Mouse (Mus musculus): ENCODE measurements around the gene Snx30.
A peak's percentile ranks its signal among the peaks of the same experiment; 100 is the strongest.

The Snx30 gene

GRCm38 (mm10) chr4:59794116-59794515, 11.5 kb upstream of the Snx30 start:
- no peak for DNase-seq (ENCODE audit: low spot score)

- no peak for DNase-seq (ENCODE audit: low spot score)
Observed at GRCm38 (mm10) chr4:59795788-59796455, 9.7 kb upstream of the Snx30 start.

- no peak for DNase-seq (ENCODE audit: low spot score)
Observed at GRCm38 (mm10) chr4:59800181-59800580, 5.5 kb upstream of the Snx30 start.

- DNase-seq (ENCODE audit: low spot score), result no peak
Observed at GRCm38 (mm10) chr4:59801489-59801888, 4.2 kb upstream of the Snx30 start, which contains the start of gene Inip. Inip (minus strand) TSS chr4:59801589.

- DNase-seq (ENCODE audit: low spot score), result no peak
Observed at GRCm38 (mm10) chr4:59802107-59802506, 3.5 kb upstream of the Snx30 start.

GRCm38 (mm10) chr4:59802792-59803191, 2.8 kb upstream of the Snx30 start:
- no peak for DNase-seq (ENCODE audit: low spot score)

- no peak for DNase-seq (ENCODE audit: low spot score)
Observed at GRCm38 (mm10) chr4:59803358-59803757, 2.3 kb upstream of the Snx30 start.

GRCm38 (mm10) chr4:59804754-59805153, 886 bp upstream of the Snx30 start:
- DNase-seq (ENCODE audit: low spot score), result no peak

GRCm38 (mm10) chr4:59805968-59806878, 583 bp downstream of the Snx30 start:
- peak; percentile 57 for DNase-seq (ENCODE audit: low spot score)

GRCm38 (mm10) chr4:59806879-59807195, 1.2 kb downstream of the Snx30 start:
- DNase-seq (ENCODE audit: low spot score), result no peak

GRCm38 (mm10) chr4:59807521-59807920, 1.9 kb downstream of the Snx30 start:
- DNase-seq (ENCODE audit: low spot score), result no peak

GRCm38 (mm10) chr4:59808396-59808795, 2.8 kb downstream of the Snx30 start:
- no peak for DNase-seq (ENCODE audit: low spot score)

GRCm38 (mm10) chr4:59814094-59814493, 8.5 kb downstream of the Snx30 start:
- DNase-seq (ENCODE audit: low spot score), result no peak

- no peak for DNase-seq (ENCODE audit: low spot score)
Observed at GRCm38 (mm10) chr4:59815121-59815810, 9.6 kb downstream of the Snx30 start.

- no peak for DNase-seq (ENCODE audit: low spot score)
Observed at GRCm38 (mm10) chr4:59816016-59816415, 10.4 kb downstream of the Snx30 start.

GRCm38 (mm10) chr4:59816477-59816876, 10.8 kb downstream of the Snx30 start:
- DNase-seq (ENCODE audit: low spot score), result no peak

GRCm38 (mm10) chr4:59817790-59818189, 12.2 kb downstream of the Snx30 start:
- no peak for DNase-seq (ENCODE audit: low spot score)

GRCm38 (mm10) chr4:59818498-59818897, 12.9 kb downstream of the Snx30 start:
- DNase-seq (ENCODE audit: low spot score), result no peak

- DNase-seq (ENCODE audit: low spot score), result no peak
Observed at GRCm38 (mm10) chr4:59819054-59819472, 13.4 kb downstream of the Snx30 start.

- DNase-seq (ENCODE audit: low spot score), result no peak
Observed at GRCm38 (mm10) chr4:59819477-59820022, 13.9 kb downstream of the Snx30 start.

GRCm38 (mm10) chr4:59821516-59821915, 15.9 kb downstream of the Snx30 start:
- no peak for DNase-seq (ENCODE audit: low spot score)

GRCm38 (mm10) chr4:59822119-59822518, 16.5 kb downstream of the Snx30 start:
- DNase-seq (ENCODE audit: low spot score), result no peak

Data from testis, postnatal 10 days (tissue).